Mouse (Mus musculus) embryonic facial prominence, embryonic 10.5 days (tissue): ENCODE measurements around the gene Spg20. TPM values are rescaled to one million over a fixed set of nuclear protein-coding genes. Genes with fewer than 3 reads are reported as not detected.

ENCODE experiments used
- DNase-seq: peaks from one replicate; pipeline ENCODE4 v3.0.0-alpha.2; 2017; ENCODE audit warnings: low spot score
- H3K27ac ChIP-seq: fragments of 300-500 bp; sonication (generic); replicated peaks from 2 replicates; pipeline ENCODE4 v1.5.1; 2016; ENCODE audit warnings: mild to moderate bottlenecking
- H3K27me3 ChIP-seq: fragments of 300-500 bp; sonication (generic); replicated peaks from 2 replicates; pipeline ENCODE4 v1.6.1; 2016; ENCODE audit warnings: low read depth, mild to moderate bottlenecking; ENCODE audit not compliant: poor library complexity, severe bottlenecking
- H3K36me3 ChIP-seq: fragments of 300-500 bp; sonication (generic); replicated peaks from 2 replicates; pipeline ENCODE4 v1.6.1; 2016; ENCODE audit warnings: mild to moderate bottlenecking, moderate library complexity
- H3K4me1 ChIP-seq: fragments of 300-500 bp; sonication (generic); 2 replicates; pipeline ENCODE4 v1.6.1; 2016
- H3K4me3 ChIP-seq: fragments of 300-500 bp; sonication (generic); 2 replicates; pipeline ENCODE4 v1.5.1; 2016; ENCODE audit warnings: mild to moderate bottlenecking, moderate library complexity
- H3K9me3 ChIP-seq: fragments of 300-500 bp; sonication (generic); 2 replicates; pipeline ENCODE4 v1.6.1; 2016; ENCODE audit warnings: mild to moderate bottlenecking
- WGBS: fragments of 180-500 bp; shearing (Covaris S2); methylation state at CpG from one replicate; pipeline ENCODE4 v1.1.7; 2016; 5-methylcytosine and 5-hydroxymethylcytosine counted together
- polyA plus RNA-seq: library from polyadenylated mRNA; unstranded; fragments of >200 nt; fragmentation: Nextera tagmentation; extraction: Ambion mirVana; gene quantifications from 2 replicates; pipeline ENCODE4 v1.2.1, GENCODE M21; 2016

Gene Spg20
- polyA plus RNA-seq, 1 experiment from 2014 or later: 75.9 TPM

DNA sequence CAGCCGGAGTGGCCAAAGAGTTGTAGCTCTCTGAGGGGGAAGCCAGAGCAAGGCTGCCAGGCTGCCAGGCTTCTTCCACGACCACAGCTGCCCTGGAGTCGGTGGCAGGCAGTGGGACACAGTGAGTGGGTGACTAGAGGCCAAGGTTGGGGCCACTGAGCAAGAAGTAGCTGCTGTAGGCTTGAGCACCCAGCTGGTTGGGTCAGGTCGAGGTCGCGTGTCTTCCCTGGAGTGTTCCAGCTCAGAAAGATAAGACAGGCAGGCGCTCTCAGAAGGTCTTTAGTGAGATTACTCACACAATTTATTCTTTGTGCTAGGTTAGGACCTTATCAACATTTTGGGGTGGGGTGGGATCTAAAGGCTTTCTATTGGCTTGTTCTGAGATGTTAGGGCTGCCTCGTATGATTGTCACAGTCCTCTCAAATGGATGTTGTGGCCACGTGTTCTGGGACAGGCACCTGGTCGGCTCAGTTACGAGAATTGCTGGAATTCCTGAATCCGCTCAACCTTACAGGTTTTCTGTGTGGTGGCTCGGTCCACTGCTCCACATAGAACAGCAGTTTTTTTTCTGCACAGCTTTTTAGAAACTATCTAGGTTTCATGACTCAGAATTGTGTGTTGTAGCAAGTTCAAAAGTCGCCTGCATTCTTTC lies 6.4 kb upstream of the Spg20 start:
- DNase-seq: no peak
- 86% methylated on average over 14 of the region's 14 CpGs for WGBS

DNA sequence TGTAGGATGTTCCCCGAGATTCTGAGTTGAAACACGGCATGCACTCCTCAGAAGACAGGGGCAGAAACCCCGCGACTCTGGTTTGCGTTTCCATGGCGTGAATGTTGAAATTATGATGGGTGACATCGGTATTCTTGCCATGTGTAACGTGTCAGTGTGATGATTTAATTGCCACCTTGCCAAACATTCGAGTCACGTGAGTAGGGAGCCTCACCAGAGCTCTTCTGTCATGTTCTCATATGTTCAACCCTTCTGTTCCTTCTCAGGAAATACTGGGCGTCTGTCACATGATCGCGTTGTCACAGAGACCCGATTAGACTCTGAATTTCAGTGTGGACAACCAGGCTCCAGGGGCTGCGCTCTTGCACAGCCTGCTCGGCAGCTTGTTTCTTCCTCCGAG lies 5.9 kb upstream of the Spg20 start:
- no peaks in the 10 kb centered on the region for H3K27me3 ChIP-seq
- DNase-seq: no peak
- no peaks in the 10 kb centered on the region for H3K36me3 ChIP-seq
- no peak overlapping the region for H3K4me3 ChIP-seq
- no peaks in the 10 kb centered on the region for H3K9me3 ChIP-seq
- no peak overlapping the region for H3K27ac ChIP-seq
- 93% methylated on average over 17 of the region's 17 CpGs for WGBS
- no peaks in the 10 kb centered on the region for H3K4me1 ChIP-seq

More for the DNA sequence above, 6.4 kb upstream of the Spg20 start:
- Histone ChIP-seq H3K27ac (no peak overlapping the region), H3K4me3 (no peak overlapping the region), H3K9me3 (no peaks in the 10 kb centered on the region), H3K36me3 (no peaks in the 10 kb centered on the region), H3K4me1 (no peaks in the 10 kb centered on the region), H3K27me3 (no peaks in the 10 kb centered on the region)

DNA sequence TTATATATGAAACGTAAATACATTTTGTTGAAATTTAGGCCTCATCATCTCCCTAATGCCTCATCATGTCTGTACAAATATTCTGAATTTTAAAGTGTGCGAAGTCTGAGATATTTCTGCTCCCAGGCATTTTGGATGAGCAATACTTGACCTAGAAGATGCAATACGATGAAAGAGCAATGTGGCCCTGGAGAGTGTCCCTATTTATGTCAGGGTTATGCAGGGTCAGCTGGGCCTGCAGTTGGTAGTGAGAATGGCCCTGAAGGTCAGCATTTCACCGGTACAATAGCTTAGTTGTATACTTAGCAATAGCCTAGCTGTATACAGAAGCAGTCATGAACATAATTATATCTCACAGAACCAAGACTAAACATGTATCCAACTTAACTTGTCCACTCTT lies 2.8 kb upstream of the Spg20 start:
- Histone ChIP-seq H3K27me3 (no peaks in the 10 kb centered on the region), H3K36me3 (no peaks in the 10 kb centered on the region), H3K4me1 (peaks cover 18% of the 10 kb centered on the region), H3K27ac (no peak overlapping the region), H3K9me3 (no peaks in the 10 kb centered on the region), H3K4me3 (no peak overlapping the region)
- DNase-seq: no peak
- WGBS: 74% methylated on average over 4 of the region's 4 CpGs

DNA sequence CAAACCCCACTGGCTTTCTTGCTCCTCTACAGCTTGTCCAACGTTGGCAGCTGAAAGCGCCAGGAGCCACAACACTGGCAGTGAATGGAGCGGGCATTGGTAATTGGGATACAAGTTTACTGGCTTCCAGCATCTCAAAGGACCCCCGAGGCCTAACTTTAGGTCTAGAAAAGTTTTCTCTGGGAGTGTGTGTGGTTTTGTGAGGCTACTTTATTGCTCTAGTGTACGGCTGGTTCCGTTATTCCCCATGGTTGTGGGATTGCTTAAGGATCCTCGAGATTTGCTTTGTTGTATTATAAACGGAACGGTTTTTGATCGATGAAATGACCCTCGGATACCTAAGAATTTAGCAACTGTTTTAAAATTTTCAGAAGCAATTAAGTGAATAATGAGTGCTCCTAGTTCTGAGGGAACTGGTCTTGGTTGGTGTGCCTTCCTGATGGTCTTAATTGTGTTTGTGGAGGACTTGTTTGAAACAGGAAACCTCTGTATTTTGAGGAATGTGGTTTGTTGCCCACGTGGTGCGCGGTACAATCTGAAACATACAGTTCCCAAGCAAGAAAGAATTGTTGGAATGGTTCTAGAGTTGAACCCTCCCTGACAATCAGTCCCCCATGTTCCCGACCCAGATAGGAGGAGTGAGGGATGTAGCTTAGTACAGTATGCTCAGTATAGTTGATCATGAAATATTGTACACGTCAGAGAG lies 955 bp downstream of the Spg20 start:
- Histone ChIP-seq H3K9me3 (no peaks in the 10 kb centered on the region), H3K27ac (peak overlapping the region; percentile 97), H3K4me3 (peak overlapping the region; percentile 84), H3K36me3 (peaks cover 16% of the 10 kb centered on the region), H3K27me3 (no peaks in the 10 kb centered on the region), H3K4me1 (peaks cover 28% of the 10 kb centered on the region)
- peak; percentile 52 for DNase-seq
- 40% methylated on average over 16 of the region's 16 CpGs for WGBS

- DNase-seq: no peak
- Histone ChIP-seq H3K27ac (no peak overlapping the region), H3K36me3 (peaks cover 32% of the 10 kb centered on the region), H3K27me3 (no peaks in the 10 kb centered on the region), H3K9me3 (no peaks in the 10 kb centered on the region), H3K4me1 (peaks cover 28% of the 10 kb centered on the region), H3K4me3 (no peak overlapping the region)
- WGBS: 53% methylated on average over 7 of the region's 7 CpGs
Observed at GRCm38 (mm10) chr3:55114313-55115065, 2.6 kb downstream of the Spg20 start.

GRCm38 (mm10) chr3:55115071-55115470 lies 3.2 kb downstream of the Spg20 start:
- WGBS: 44% methylated on average over 1 of the region's 1 CpGs

DNA sequence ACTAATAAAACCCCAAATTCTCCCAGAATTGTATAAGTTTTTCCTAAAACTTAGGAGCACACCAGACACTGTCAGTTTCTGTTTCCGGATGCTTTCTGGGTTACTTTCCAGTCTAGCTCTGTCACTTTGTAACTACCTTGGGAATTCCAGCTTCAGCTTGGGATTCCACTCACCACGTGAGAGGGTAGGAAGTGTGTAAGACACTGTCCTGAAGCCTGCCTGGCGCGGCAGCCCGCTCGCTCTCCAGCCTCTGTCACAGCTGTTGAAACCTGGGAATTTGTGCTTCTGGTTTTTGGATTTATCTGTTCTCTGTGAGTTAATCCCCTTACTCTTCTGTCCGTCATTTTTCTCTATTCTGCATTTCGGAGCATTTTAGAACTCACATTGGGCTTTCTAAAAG lies 4.1 kb downstream of the Spg20 start:
- H3K36me3 ChIP-seq: peaks cover 47% of the 10 kb centered on the region
- H3K4me3 ChIP-seq: no peak overlapping the region
- H3K27me3 ChIP-seq: no peaks in the 10 kb centered on the region
- no peak overlapping the region for H3K27ac ChIP-seq
- peaks cover 28% of the 10 kb centered on the region for H3K4me1 ChIP-seq
- H3K9me3 ChIP-seq: no peaks in the 10 kb centered on the region
- DNase-seq: no peak
- WGBS: 88% methylated on average over 8 of the region's 8 CpGs

More at GRCm38 (mm10) chr3:55115071-55115470, 3.2 kb downstream of the Spg20 start:
- H3K27ac ChIP-seq: no peak overlapping the region
- H3K9me3 ChIP-seq: no peaks in the 10 kb centered on the region
- DNase-seq: no peak
- peaks cover 28% of the 10 kb centered on the region for H3K4me1 ChIP-seq
- peaks cover 38% of the 10 kb centered on the region for H3K36me3 ChIP-seq
- no peak overlapping the region for H3K4me3 ChIP-seq
- H3K27me3 ChIP-seq: no peaks in the 10 kb centered on the region

GRCm38 (mm10) chr3:55119275-55119898 lies 7.5 kb downstream of the Spg20 start:
- no peak overlapping the region for H3K4me3 ChIP-seq
- no peak overlapping the region for H3K27ac ChIP-seq
- no peak for DNase-seq
- no peaks in the 10 kb centered on the region for H3K9me3 ChIP-seq
- H3K36me3 ChIP-seq: peaks cover 81% of the 10 kb centered on the region
- WGBS: 92% methylated on average over 6 of the region's 6 CpGs
- peaks cover 7% of the 10 kb centered on the region for H3K4me1 ChIP-seq
- no peaks in the 10 kb centered on the region for H3K27me3 ChIP-seq

DNA sequence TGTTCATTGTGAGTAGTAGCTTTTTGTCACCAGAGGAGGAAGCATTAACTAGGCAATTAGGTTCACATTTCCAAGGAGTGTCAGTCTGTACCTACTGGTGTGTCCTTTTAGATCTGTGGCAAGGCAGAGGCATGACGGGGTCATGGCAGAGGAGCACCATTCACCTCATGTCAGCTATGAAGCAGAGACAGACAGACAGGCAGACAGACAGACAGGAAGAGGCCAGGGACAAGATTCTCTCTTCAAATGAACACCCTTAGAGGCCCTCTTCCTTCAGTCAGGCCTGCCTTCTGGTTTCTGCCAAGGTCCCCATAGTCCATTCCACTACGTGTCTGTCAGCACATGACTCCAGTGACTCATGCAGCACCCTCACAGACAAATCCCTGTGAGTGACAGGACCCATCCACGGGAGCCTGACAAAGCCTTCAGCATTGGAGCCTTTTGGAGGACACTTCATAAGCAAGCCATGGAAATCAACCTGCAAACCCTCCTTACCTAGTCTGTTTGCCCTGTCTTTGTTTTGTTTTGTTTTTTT lies 10.5 kb downstream of the Spg20 start:
- no peak for DNase-seq
- H3K9me3 ChIP-seq: no peaks in the 10 kb centered on the region
- no peak overlapping the region for H3K4me3 ChIP-seq
- H3K4me1 ChIP-seq: no peaks in the 10 kb centered on the region
- no peak overlapping the region for H3K27ac ChIP-seq
- 93% methylated on average over 3 of the region's 3 CpGs for WGBS
- H3K27me3 ChIP-seq: no peaks in the 10 kb centered on the region
- H3K36me3 ChIP-seq: peaks cover 99% of the 10 kb centered on the region

DNA sequence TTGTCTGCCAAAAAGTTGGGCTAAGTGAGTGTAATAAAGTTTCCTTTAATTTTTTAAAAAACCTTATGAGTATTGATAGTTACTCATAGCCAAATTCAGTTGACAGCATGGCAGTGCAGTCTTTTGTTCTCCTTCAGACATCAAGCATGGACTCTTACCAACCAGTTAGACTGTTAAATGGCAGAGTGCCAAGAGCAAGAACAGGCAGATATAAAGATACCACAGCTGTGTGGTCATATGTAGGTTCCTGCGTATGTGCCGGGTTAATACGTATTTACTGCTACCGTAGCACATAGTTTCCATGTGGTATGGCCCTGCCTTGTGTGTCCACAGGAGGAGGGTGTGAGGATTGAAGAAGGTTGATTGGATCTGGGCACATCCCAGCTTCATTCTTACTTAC lies 11.2 kb downstream of the Spg20 start:
- H3K36me3 ChIP-seq: peaks cover 99% of the 10 kb centered on the region
- H3K4me3 ChIP-seq: no peak overlapping the region
- H3K9me3 ChIP-seq: no peaks in the 10 kb centered on the region
- H3K4me1 ChIP-seq: no peaks in the 10 kb centered on the region
- H3K27ac ChIP-seq: no peak overlapping the region
- DNase-seq: no peak
- H3K27me3 ChIP-seq: no peaks in the 10 kb centered on the region
- 97% methylated on average over 4 of the region's 4 CpGs for WGBS

DNA sequence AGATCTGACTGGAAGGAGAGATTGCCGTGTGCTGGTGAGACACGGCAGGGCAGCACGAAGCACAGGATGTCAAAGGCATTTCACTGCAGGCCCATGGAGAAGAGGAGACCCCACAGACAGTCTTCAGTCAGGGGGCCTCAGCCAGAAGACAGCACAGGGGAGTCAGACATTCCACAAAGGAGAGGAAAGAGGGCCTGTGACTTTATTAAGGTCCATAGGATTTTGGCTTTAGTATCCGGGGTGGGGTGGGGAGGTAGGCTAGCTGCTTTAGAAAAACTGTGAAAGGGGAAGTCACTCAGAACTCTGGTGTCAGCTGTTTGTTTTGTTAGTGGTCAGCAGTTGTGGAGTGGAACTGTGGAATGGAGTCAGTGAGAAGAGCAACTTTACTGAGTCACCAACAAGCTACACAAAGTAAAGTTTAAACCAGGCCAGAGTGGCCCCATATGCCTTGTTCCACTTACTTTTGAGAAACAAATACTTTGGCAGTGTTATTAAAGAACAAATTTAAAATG lies 17.3 kb downstream of the Spg20 start:
- WGBS: 88% methylated on average over 4 of the region's 4 CpGs
- H3K36me3 ChIP-seq: peaks cover 98% of the 10 kb centered on the region
- H3K27ac ChIP-seq: no peak overlapping the region
- no peaks in the 10 kb centered on the region for H3K4me1 ChIP-seq
- no peak overlapping the region for H3K4me3 ChIP-seq
- H3K27me3 ChIP-seq: no peaks in the 10 kb centered on the region
- H3K9me3 ChIP-seq: no peaks in the 10 kb centered on the region
- no peak for DNase-seq

GRCm38 (mm10) chr3:55131576-55132233 lies 19.8 kb downstream of the Spg20 start:
- H3K4me3 ChIP-seq: no peak overlapping the region
- H3K27me3 ChIP-seq: no peaks in the 10 kb centered on the region
- H3K4me1 ChIP-seq: no peaks in the 10 kb centered on the region
- H3K9me3 ChIP-seq: no peaks in the 10 kb centered on the region
- no peak overlapping the region for H3K27ac ChIP-seq
- H3K36me3 ChIP-seq: peaks cover 99% of the 10 kb centered on the region
- DNase-seq: no peak
- WGBS: 94% methylated on average over 6 of the region's 6 CpGs
